Mouse (Mus musculus) C3H10T1/2 (cell line): Measurements from ENCODE around the gene Zfp42. TPM values are rescaled to one million over a fixed set of nuclear protein-coding genes. Genes with fewer than 3 reads are reported as not detected.

Experiments used
- polyA plus RNA-seq, 2 experiments: library from polyadenylated mRNA; unstranded; fragments of >200 nt; fragmentation: generic; extraction: Trizol; gene quantifications; one replicate each; pipeline ENCODE4 v1.2.1; 2012; ENCODE audit warnings: missing spikeins in 2 of 2

Gene Zfp42
- not detected for polyA plus RNA-seq

GRCm38 (mm10) chr8:43306896-43307295 lies at the start of gene Zfp42:
Zfp42 (minus strand) TSS chr8:43306980.

Other genes starting within 250 kb of the Zfp42 start
- not detected for gene Triml1, start 165.5 kb downstream of the Zfp42 start, polyA plus RNA-seq
- gene Triml2, start 126.4 kb downstream of the Zfp42 start, polyA plus RNA-seq, result not detected
- gene Adam26b, start 221.1 kb upstream of the Zfp42 start, polyA plus RNA-seq, result not detected